Mouse (Mus musculus) neural tube, embryonic 15.5 days (tissue): ENCODE measurements at regions not wholly inside any gene's neighbourhood (a gene's known extent, or its start where the extent isn't known, plus 50 kb on each side); places are given as distances from the start of the nearest gene placed in this dataset.

Experiments
- ATAC-seq: fragments of 200-750 bp; cut with Nextera tagmentation; 2 replicates; pipeline ENCODE4 v1.8.0; 2017; ENCODE audit warnings: mild to moderate bottlenecking, moderate TSS enrichment, moderate library complexity; ENCODE audit not compliant: low FRiP score
- H3K27ac ChIP-seq: fragments of 300-500 bp; sonication (generic); replicated peaks from 2 replicates; pipeline ENCODE4 v1.5.1; 2015; ENCODE audit warnings: mild to moderate bottlenecking, inconsistent platforms
- H3K27me3 ChIP-seq: fragments of 300-500 bp; sonication (generic); replicated peaks from 2 replicates; pipeline ENCODE4 v1.6.1; 2015; ENCODE audit warnings: inconsistent platforms
- H3K36me3 ChIP-seq: fragments of 300-500 bp; sonication (generic); 2 replicates; pipeline ENCODE4 v1.6.1; 2015; ENCODE audit warnings: inconsistent platforms
- H3K4me1 ChIP-seq: fragments of 300-500 bp; sonication (generic); 2 replicates; pipeline ENCODE4 v1.6.1; 2015; ENCODE audit warnings: inconsistent platforms
- H3K4me2 ChIP-seq: fragments of 300-500 bp; sonication (generic); 2 replicates; pipeline ENCODE4 v1.6.1; 2015; ENCODE audit warnings: inconsistent platforms, mild to moderate bottlenecking, moderate library complexity
- H3K4me3 ChIP-seq: fragments of 300-500 bp; sonication (generic); replicated peaks from 2 replicates; pipeline ENCODE4 v1.5.1; 2015; ENCODE audit warnings: mild to moderate bottlenecking, inconsistent platforms
- H3K9ac ChIP-seq: fragments of 300-500 bp; sonication (generic); replicated peaks from 2 replicates; pipeline ENCODE4 v1.6.1; 2015; ENCODE audit warnings: mild to moderate bottlenecking, inconsistent platforms
- H3K9me3 ChIP-seq: fragments of 300-500 bp; sonication (generic); replicated peaks from 2 replicates; pipeline ENCODE4 v1.6.1; 2016; ENCODE audit warnings: inconsistent platforms
- WGBS: fragments of 180-500 bp; shearing (Covaris S2); methylation state at CpG from one replicate; pipeline ENCODE4 v1.1.7; 2015; ENCODE audit warnings: mixed read lengths; 5-methylcytosine and 5-hydroxymethylcytosine counted together

GRCm38 (mm10) chr15:59201386-59201785, 312.3 kb downstream of the Gm49356 start:
- no peaks in the 10 kb centered on the region for H3K9me3 ChIP-seq
- no peak for ATAC-seq

GRCm38 (mm10) chr15:59201894-59202670, 313.0 kb downstream of the Gm49356 start:
- Histone ChIP-seq H3K4me3 (no peak overlapping the region), H3K9ac (no peak overlapping the region), H3K36me3 (no peaks in the 10 kb centered on the region), H3K9me3 (no peaks in the 10 kb centered on the region), H3K27ac (no peak overlapping the region), H3K4me1 (peaks cover 15% of the 10 kb centered on the region), H3K27me3 (no peaks in the 10 kb centered on the region), H3K4me2 (no peak overlapping the region)
- WGBS = 86% methylated on average over 19 of the region's 19 CpGs
- ATAC-seq = no peak

More at GRCm38 (mm10) chr15:59201386-59201785, 312.3 kb downstream of the Gm49356 start:
- no peak overlapping the region for H3K9ac ChIP-seq
- WGBS = 75% methylated on average over 7 of the region's 7 CpGs
- H3K27me3 ChIP-seq = no peaks in the 10 kb centered on the region
- no peak overlapping the region for H3K27ac ChIP-seq
- peaks cover 20% of the 10 kb centered on the region for H3K4me1 ChIP-seq
- no peaks in the 10 kb centered on the region for H3K36me3 ChIP-seq
- no peak overlapping the region for H3K4me3 ChIP-seq
- H3K4me2 ChIP-seq = no peak overlapping the region

GRCm38 (mm10) chr15:59203097-59203849, 314.2 kb downstream of the Gm49356 start:
- no peaks in the 10 kb centered on the region for H3K27me3 ChIP-seq
- H3K4me1 ChIP-seq = peaks cover 3% of the 10 kb centered on the region
- H3K4me2 ChIP-seq = no peak overlapping the region
- H3K27ac ChIP-seq = no peak overlapping the region
- no peak for ATAC-seq
- WGBS = 75% methylated on average over 17 of the region's 17 CpGs
- H3K4me3 ChIP-seq = no peak overlapping the region
- no peaks in the 10 kb centered on the region for H3K36me3 ChIP-seq
- H3K9me3 ChIP-seq = no peaks in the 10 kb centered on the region
- H3K9ac ChIP-seq = no peak overlapping the region

- 69% methylated on average over 17 of the region's 17 CpGs for WGBS
Observed at GRCm38 (mm10) chr15:59203850-59204625, 314.9 kb downstream of the Gm49356 start.

GRCm38 (mm10) chr15:59205091-59205490, 316.0 kb downstream of the Gm49356 start:
- no peaks in the 10 kb centered on the region for H3K4me1 ChIP-seq
- ATAC-seq = no peak
- WGBS = 76% methylated on average over 3 of the region's 3 CpGs

More at GRCm38 (mm10) chr15:59203850-59204625, 314.9 kb downstream of the Gm49356 start:
- Histone ChIP-seq H3K9ac (no peak overlapping the region), H3K9me3 (no peaks in the 10 kb centered on the region), H3K36me3 (no peaks in the 10 kb centered on the region), H3K4me1 (no peaks in the 10 kb centered on the region), H3K4me2 (no peak overlapping the region), H3K4me3 (no peak overlapping the region), H3K27ac (no peak overlapping the region), H3K27me3 (no peaks in the 10 kb centered on the region)
- ATAC-seq = peak; percentile 38; the same call in 1 of the 2 replicates

GRCm38 (mm10) chr15:59205544-59205943, 316.4 kb downstream of the Gm49356 start:
- Histone ChIP-seq H3K4me3 (no peak overlapping the region), H3K27me3 (no peaks in the 10 kb centered on the region), H3K4me1 (no peaks in the 10 kb centered on the region), H3K9me3 (no peaks in the 10 kb centered on the region), H3K9ac (no peak overlapping the region), H3K27ac (no peak overlapping the region), H3K36me3 (no peaks in the 10 kb centered on the region), H3K4me2 (no peak overlapping the region)
- 92% methylated on average over 7 of the region's 7 CpGs for WGBS
- no peak for ATAC-seq

More at GRCm38 (mm10) chr15:59205091-59205490, 316.0 kb downstream of the Gm49356 start:
- H3K27me3 ChIP-seq = no peaks in the 10 kb centered on the region
- H3K9me3 ChIP-seq = no peaks in the 10 kb centered on the region
- H3K4me3 ChIP-seq = no peak overlapping the region
- no peak overlapping the region for H3K27ac ChIP-seq
- H3K36me3 ChIP-seq = no peaks in the 10 kb centered on the region
- H3K4me2 ChIP-seq = no peak overlapping the region
- H3K9ac ChIP-seq = no peak overlapping the region

GRCm38 (mm10) chr15:59206636-59207035, 317.5 kb downstream of the Gm49356 start:
- no peak for ATAC-seq
- Histone ChIP-seq H3K27me3 (no peaks in the 10 kb centered on the region), H3K27ac (no peak overlapping the region), H3K36me3 (no peaks in the 10 kb centered on the region), H3K4me2 (no peak overlapping the region), H3K9ac (no peak overlapping the region), H3K9me3 (no peaks in the 10 kb centered on the region), H3K4me1 (no peaks in the 10 kb centered on the region), H3K4me3 (no peak overlapping the region)
- 68% methylated on average over 7 of the region's 7 CpGs for WGBS

- H3K9me3 ChIP-seq = no peaks in the 10 kb centered on the region
- H3K4me3 ChIP-seq = no peak overlapping the region
- no peak for ATAC-seq
- H3K27ac ChIP-seq = no peak overlapping the region
- no peaks in the 10 kb centered on the region for H3K36me3 ChIP-seq
- WGBS = 76% methylated on average over 4 of the region's 4 CpGs
- no peak overlapping the region for H3K9ac ChIP-seq
- H3K27me3 ChIP-seq = no peaks in the 10 kb centered on the region
- no peaks in the 10 kb centered on the region for H3K4me1 ChIP-seq
- H3K4me2 ChIP-seq = no peak overlapping the region
Observed at GRCm38 (mm10) chr15:59207976-59208375, 318.9 kb downstream of the Gm49356 start.

- H3K4me3 ChIP-seq = no peak overlapping the region
- no peaks in the 10 kb centered on the region for H3K27me3 ChIP-seq
- H3K9me3 ChIP-seq = no peaks in the 10 kb centered on the region
- no peak overlapping the region for H3K27ac ChIP-seq
- H3K36me3 ChIP-seq = no peaks in the 10 kb centered on the region
- no peak overlapping the region for H3K4me2 ChIP-seq
- no peak for ATAC-seq
- 80% methylated on average over 3 of the region's 3 CpGs for WGBS
- no peaks in the 10 kb centered on the region for H3K4me1 ChIP-seq
- no peak overlapping the region for H3K9ac ChIP-seq
Observed at GRCm38 (mm10) chr15:59212362-59212761, 323.3 kb downstream of the Gm49356 start.

GRCm38 (mm10) chr15:59214096-59214495, 325.0 kb downstream of the Gm49356 start:
- Histone ChIP-seq H3K4me2 (no peak overlapping the region), H3K9me3 (no peaks in the 10 kb centered on the region), H3K4me3 (no peak overlapping the region), H3K36me3 (no peaks in the 10 kb centered on the region), H3K9ac (no peak overlapping the region), H3K4me1 (no peaks in the 10 kb centered on the region), H3K27ac (no peak overlapping the region), H3K27me3 (no peaks in the 10 kb centered on the region)
- 87% methylated on average over 4 of the region's 4 CpGs for WGBS
- ATAC-seq = no peak

- H3K4me1 ChIP-seq = no peaks in the 10 kb centered on the region
- no peak overlapping the region for H3K4me3 ChIP-seq
- H3K9ac ChIP-seq = no peak overlapping the region
- H3K36me3 ChIP-seq = no peaks in the 10 kb centered on the region
- WGBS = 85% methylated on average over 4 of the region's 4 CpGs
- no peak for ATAC-seq
- H3K27me3 ChIP-seq = no peaks in the 10 kb centered on the region
- no peaks in the 10 kb centered on the region for H3K9me3 ChIP-seq
- H3K27ac ChIP-seq = no peak overlapping the region
- H3K4me2 ChIP-seq = no peak overlapping the region
Observed at GRCm38 (mm10) chr15:59215239-59215638, 326.1 kb downstream of the Gm49356 start.
